Mouse (Mus musculus): Measurements from ENCODE around the gene Npas2. TPM values are rescaled to one million over a fixed set of nuclear protein-coding genes. Genes with fewer than 3 reads are reported as not detected.

Gene Npas2
- total RNA-seq (2014; fragmentation: Nextera tagmentation): not detected in 2 replicates
- 0.05 and 0.06 TPM in 2 replicates for total RNA-seq (2017)
- not detected in 2 replicates for polyA plus RNA-seq (2012)

DNA sequence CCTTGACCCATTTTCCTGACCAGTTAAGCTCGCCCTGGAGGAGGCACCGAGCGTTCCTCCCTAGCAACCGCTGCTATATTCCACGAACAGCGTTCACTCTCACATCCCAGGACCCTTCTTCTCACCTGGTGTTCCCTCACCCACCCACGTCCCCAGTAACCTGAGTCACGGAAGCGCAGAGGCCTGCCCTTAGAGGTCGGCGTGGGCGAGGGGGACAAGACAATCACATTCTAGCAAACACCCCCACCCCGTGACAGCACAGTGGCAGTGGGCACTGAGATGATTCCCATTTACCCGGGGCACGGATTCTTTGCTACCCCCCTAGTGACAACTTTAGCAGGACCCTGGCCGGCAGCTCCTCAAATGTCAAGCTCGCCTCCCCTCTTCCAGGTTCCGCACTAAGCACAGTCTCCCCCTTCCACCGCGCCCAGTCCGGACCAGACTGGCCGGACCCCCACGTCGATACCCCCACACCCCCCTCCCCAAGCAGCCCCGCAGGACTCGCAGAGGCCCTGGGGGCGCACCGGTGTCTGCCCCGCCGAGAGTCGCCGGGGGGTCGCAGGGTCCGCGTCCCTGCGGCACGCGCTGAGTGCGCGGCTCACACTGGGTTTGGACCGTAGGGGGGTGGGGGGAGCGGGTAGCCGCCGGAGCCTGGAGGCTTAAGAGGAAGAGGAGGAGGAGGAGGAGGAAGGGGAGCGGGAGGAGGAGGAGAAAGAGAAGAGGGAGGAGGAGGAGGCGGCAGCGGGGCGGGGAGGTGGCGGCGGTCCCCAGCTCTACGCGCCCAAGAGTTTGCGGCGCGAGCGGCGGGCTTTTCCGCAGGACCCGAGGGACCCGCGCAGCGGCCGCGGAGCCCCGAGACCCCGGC, at the start of gene Npas2:
TSS of gene Npas2 (plus strand) at position 735 of the 865 bp plus-strand sequence.
- ATAC-seq (ENCODE audit: extremely low read depth, insufficient number of reproducible peaks, low FRiP score, poor library complexity, severe bottlenecking): no peak
- H3K4me3 ChIP-seq (ENCODE audit: low read depth, low read length): peak within 1 kb of the TSS; percentile 25; the same call in 1 of the 2 replicates
- no peaks in the 10 kb centered on the region for H3K36me3 ChIP-seq (replicated peaks)
- H3K4me1 ChIP-seq (ENCODE audit: insufficient read depth, low read depth, low read length): no peaks in the 10 kb centered on the region
- TF ChIP-seq GATA1 (IDR thresholded peaks at IDR 0.05; ENCODE audit: borderline replicate concordance, low read length) (no peak), POLR2AphosphoS5 (IDR thresholded peaks at IDR 0.05; ENCODE audit: insufficient replicate concordance, low read depth, low read length) (no peak), GATA2 (IDR thresholded peaks at IDR 0.05; ENCODE audit: borderline replicate concordance, low read depth, low read length) (no peak), CTCF (IDR thresholded peaks at IDR 0.05; ENCODE audit: low read depth, low read length) (no peak), TAL1 (conservative IDR thresholded peaks at IDR 0.05; ENCODE audit: low read depth, low read length) (no peak)
- no peak for DNase-seq (ENCODE audit: low spot score)
- peaks cover 18% of the 10 kb centered on the region for H3K9me3 ChIP-seq (replicated peaks)
- H3K27me3 ChIP-seq (ENCODE audit: insufficient read depth, low read length): peaks cover 14% of the 10 kb centered on the region; the same call in 1 of the 2 replicates

DNA sequence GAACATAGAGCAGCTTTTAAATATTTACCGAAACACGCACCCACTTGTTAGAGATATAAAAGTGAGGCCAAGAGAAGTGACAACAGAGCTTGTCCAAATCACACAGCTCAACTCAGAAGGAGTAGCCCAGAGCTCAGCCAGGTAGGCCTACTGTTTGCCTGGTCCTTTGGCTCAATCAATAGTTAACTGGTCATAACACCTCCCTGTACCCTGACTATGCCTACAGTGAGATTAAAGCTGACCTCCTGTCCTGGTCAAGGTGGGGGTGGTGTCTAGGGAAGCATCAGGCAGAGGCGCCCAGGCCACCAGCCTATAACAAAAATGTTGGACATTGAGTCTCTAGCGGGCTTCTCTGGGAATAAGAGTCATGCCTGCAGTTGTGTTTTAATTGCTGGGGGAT, 36.8 kb upstream of the Npas2 start:
- no peaks in the 10 kb centered on the region for H3K4me1 ChIP-seq (ENCODE audit: insufficient read depth, low read depth, low read length)
- no peak for ATAC-seq (ENCODE audit: extremely low read depth, insufficient number of reproducible peaks, low FRiP score, poor library complexity, severe bottlenecking)
- no peaks in the 10 kb centered on the region for H3K9me3 ChIP-seq (replicated peaks)
- no peaks in the 10 kb centered on the region for H3K36me3 ChIP-seq (replicated peaks)
- no peaks in the 10 kb centered on the region for H3K27me3 ChIP-seq (ENCODE audit: insufficient read depth, low read length)
- DNase-seq (ENCODE audit: low spot score): no peak
- H3K4me3 ChIP-seq (ENCODE audit: low read depth, low read length): no peak overlapping the region
- TF ChIP-seq GATA1 (IDR thresholded peaks at IDR 0.05; ENCODE audit: borderline replicate concordance, low read length): no peak
- no peak for TF ChIP-seq CTCF (IDR thresholded peaks at IDR 0.05; ENCODE audit: low read depth, low read length)
- no peak for TF ChIP-seq GATA2 (IDR thresholded peaks at IDR 0.05; ENCODE audit: borderline replicate concordance, low read depth, low read length)
- TF ChIP-seq POLR2AphosphoS5 (IDR thresholded peaks at IDR 0.05; ENCODE audit: insufficient replicate concordance, low read depth, low read length): no peak

DNA sequence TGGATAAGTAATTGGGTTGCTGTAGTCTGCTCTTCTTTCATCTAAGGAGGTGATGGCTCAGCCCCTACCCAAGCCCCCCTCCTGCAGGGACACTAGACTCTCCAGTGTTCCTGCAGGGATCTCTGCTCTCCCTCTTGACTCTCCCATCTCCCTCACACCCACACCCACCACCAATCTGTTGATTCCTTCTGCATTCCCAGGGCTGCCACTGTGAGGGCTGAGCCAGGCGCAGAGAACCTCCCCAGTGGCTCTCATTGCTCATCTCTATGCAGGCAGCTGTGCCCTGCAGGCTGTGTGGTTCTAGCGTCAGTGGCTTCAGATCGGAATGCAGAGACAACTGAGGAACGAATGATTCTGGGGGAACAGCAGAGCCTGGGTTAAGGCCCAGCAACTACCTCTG, 33.4 kb upstream of the Npas2 start:
- ATAC-seq (ENCODE audit: extremely low read depth, insufficient number of reproducible peaks, low FRiP score, poor library complexity, severe bottlenecking) (no peak), DNase-seq (ENCODE audit: low spot score) (no peak)
- no peaks in the 10 kb centered on the region for H3K4me1 ChIP-seq (ENCODE audit: insufficient read depth, low read depth, low read length)
- H3K36me3 ChIP-seq (replicated peaks): no peaks in the 10 kb centered on the region
- no peak overlapping the region for H3K4me3 ChIP-seq (ENCODE audit: low read depth, low read length)
- H3K27me3 ChIP-seq (ENCODE audit: insufficient read depth, low read length): no peaks in the 10 kb centered on the region
- no peak for TF ChIP-seq POLR2AphosphoS5 (IDR thresholded peaks at IDR 0.05; ENCODE audit: insufficient replicate concordance, low read depth, low read length)
- TF ChIP-seq CTCF (IDR thresholded peaks at IDR 0.05; ENCODE audit: low read depth, low read length): no peak
- no peak for TF ChIP-seq GATA1 (IDR thresholded peaks at IDR 0.05; ENCODE audit: borderline replicate concordance, low read length)
- no peaks in the 10 kb centered on the region for H3K9me3 ChIP-seq (replicated peaks)

DNA sequence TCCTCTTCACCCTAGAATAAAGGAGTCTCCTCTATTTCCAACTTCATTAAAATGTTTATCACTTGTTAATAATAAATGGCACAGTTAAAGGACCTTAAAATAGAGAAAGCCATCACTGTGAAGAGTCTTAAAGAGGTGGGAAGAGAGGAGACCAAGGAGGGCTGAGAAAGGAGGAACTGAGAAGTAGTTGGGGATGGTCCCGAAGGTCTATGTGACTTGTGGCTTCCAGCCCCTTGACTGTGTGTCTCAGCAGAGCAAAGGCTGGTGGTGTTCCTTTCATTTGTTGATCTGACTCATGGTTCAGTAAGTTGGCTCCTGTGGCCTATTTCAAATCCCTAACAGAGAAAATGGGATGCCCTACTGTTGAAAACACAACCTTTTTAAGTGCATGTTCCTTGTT, 30.5 kb upstream of the Npas2 start:
- TF ChIP-seq POLR2AphosphoS5 (IDR thresholded peaks at IDR 0.05; ENCODE audit: insufficient replicate concordance, low read depth, low read length) (no peak), TAL1 (conservative IDR thresholded peaks at IDR 0.05; ENCODE audit: low read depth, low read length) (no peak), CTCF (IDR thresholded peaks at IDR 0.05; ENCODE audit: low read depth, low read length) (no peak), GATA2 (IDR thresholded peaks at IDR 0.05; ENCODE audit: borderline replicate concordance, low read depth, low read length) (no peak), GATA1 (IDR thresholded peaks at IDR 0.05; ENCODE audit: borderline replicate concordance, low read length) (no peak)
- no peak for ATAC-seq (ENCODE audit: extremely low read depth, insufficient number of reproducible peaks, low FRiP score, poor library complexity, severe bottlenecking)
- no peak for DNase-seq (ENCODE audit: low spot score)
- Histone ChIP-seq H3K4me3 (ENCODE audit: low read depth, low read length) (no peak overlapping the region), H3K9me3 (replicated peaks) (no peaks in the 10 kb centered on the region), H3K27me3 (ENCODE audit: insufficient read depth, low read length) (no peaks in the 10 kb centered on the region), H3K36me3 (replicated peaks) (no peaks in the 10 kb centered on the region), H3K4me1 (ENCODE audit: insufficient read depth, low read depth, low read length) (no peaks in the 10 kb centered on the region)

DNA sequence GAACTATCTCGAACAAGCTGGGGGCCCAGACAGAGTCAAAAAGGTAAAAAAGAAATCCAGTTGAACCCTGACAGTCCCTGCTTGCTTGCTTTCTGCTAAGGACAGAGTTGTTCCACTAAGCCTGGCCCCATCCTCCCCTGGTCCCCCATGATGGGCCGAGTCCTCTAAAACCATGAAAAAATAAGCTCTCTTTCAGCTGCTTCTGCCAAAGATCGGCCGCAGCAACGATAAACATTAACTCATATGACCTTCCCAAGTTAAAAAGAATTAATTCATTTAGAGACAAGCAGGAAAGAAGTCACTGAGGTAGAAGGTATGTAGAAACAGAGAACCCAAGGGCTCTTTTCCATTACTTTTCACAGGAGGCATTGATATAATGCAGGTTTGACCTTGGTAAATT, 16.8 kb upstream of the Npas2 start:
- H3K9me3 ChIP-seq (replicated peaks): no peaks in the 10 kb centered on the region; the same call in 1 of the 2 replicates
- no peak overlapping the region for H3K4me3 ChIP-seq (ENCODE audit: low read depth, low read length)
- no peaks in the 10 kb centered on the region for H3K27me3 ChIP-seq (ENCODE audit: insufficient read depth, low read length)
- no peaks in the 10 kb centered on the region for H3K36me3 ChIP-seq (replicated peaks)
- H3K4me1 ChIP-seq (ENCODE audit: insufficient read depth, low read depth, low read length): no peaks in the 10 kb centered on the region
- ATAC-seq (ENCODE audit: extremely low read depth, insufficient number of reproducible peaks, low FRiP score, poor library complexity, severe bottlenecking): no peak
- TF ChIP-seq CTCF (IDR thresholded peaks at IDR 0.05; ENCODE audit: low read depth, low read length): no peak
- no peak for DNase-seq (ENCODE audit: low spot score)

DNA sequence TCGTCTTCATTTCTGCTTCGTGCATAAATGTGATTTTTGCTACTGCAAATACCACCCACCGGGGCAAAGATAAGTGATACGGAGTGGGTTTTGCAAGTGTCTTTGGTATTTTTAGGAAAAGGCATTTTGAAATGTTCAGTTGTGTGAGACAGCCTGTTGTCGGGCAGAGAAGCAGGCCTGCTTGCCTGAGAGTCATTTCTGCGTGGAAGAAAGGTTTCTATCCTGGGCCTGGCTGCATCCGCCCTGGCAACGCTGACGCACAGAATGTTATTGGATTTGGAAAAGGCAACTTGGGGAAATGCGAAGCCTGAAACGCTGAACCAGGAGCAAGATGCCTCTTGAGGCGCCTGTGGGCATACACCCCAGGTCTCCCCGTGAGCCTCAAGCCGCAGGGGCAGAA, 16.3 kb upstream of the Npas2 start:
- H3K4me3 ChIP-seq (ENCODE audit: low read depth, low read length): no peak overlapping the region
- no peaks in the 10 kb centered on the region; the same call in 1 of the 2 replicates for H3K9me3 ChIP-seq (replicated peaks)
- no peaks in the 10 kb centered on the region for H3K4me1 ChIP-seq (ENCODE audit: insufficient read depth, low read depth, low read length)
- H3K27me3 ChIP-seq (ENCODE audit: insufficient read depth, low read length): no peaks in the 10 kb centered on the region
- TF ChIP-seq TAL1 (conservative IDR thresholded peaks at IDR 0.05; ENCODE audit: low read depth, low read length): no peak
- TF ChIP-seq GATA2 (IDR thresholded peaks at IDR 0.05; ENCODE audit: borderline replicate concordance, low read depth, low read length): no peak
- TF ChIP-seq CTCF (IDR thresholded peaks at IDR 0.05; ENCODE audit: low read depth, low read length): no peak
- no peak for TF ChIP-seq GATA1 (IDR thresholded peaks at IDR 0.05; ENCODE audit: borderline replicate concordance, low read length)
- TF ChIP-seq POLR2AphosphoS5 (IDR thresholded peaks at IDR 0.05; ENCODE audit: insufficient replicate concordance, low read depth, low read length): no peak
- ATAC-seq (ENCODE audit: extremely low read depth, insufficient number of reproducible peaks, low FRiP score, poor library complexity, severe bottlenecking) (no peak), DNase-seq (ENCODE audit: low spot score) (no peak)
- no peaks in the 10 kb centered on the region for H3K36me3 ChIP-seq (replicated peaks)

All from G1E (cell line).